Mouse (Mus musculus): Measurements from ENCODE around the gene Prr15.
A peak's percentile ranks its signal among the peaks of the same experiment; 100 is the strongest.

Prr15 gene

DNA sequence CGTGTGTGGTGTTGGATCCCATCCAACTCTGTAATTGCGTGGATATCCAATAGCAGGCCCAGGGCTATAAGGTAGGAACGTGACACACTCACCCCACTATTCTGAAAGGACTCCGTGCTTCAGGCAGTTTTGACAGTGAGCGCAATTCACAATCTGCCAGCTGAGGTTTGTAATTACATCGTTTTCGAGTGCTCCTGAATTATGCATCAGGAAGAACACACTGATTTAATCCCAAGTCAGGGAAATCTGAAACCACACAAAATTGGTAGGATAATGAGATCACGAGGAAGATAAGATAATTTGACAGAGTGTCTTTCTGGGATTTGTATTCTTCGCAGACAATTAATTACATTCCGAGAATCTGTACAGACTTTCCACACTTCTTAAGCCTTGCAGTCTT lies 6.1 kb downstream of the Prr15 start:
- DNase-seq (ENCODE audit: extremely low spot score): no peak

- peak; percentile 11 for DNase-seq (ENCODE audit: extremely low spot score)
Measured at GRCm38 (mm10) chr6:54332203-54332602, 6.6 kb downstream of the Prr15 start.

DNA sequence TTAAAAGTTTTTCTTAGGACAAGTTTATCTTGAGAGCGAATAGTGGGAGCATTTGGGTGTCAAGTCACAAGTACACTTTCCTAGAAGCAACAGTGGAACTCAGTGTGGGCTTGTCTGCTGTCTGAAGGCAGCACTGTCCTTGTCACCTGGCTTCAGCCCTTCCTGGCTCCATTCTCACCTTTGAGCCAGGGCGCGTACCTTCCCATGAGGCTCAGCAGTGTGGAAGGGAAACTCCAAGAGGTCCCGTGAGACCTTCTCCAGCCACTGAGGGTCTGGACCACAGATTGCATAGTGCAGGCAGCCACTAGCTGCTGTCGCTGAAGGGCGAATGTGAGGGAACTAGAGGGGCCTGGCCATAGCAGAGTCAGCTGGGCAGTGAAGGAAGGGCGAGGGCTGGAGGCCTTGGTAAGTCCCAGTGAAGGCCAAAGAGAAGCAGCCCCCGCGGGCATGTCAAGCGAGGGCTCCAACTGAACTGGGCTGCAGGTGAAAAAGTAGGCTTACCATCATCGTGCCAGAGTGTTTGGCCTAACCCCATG lies 7.5 kb downstream of the Prr15 start:
- DNase-seq (ENCODE audit: extremely low spot score): no peak

DNA sequence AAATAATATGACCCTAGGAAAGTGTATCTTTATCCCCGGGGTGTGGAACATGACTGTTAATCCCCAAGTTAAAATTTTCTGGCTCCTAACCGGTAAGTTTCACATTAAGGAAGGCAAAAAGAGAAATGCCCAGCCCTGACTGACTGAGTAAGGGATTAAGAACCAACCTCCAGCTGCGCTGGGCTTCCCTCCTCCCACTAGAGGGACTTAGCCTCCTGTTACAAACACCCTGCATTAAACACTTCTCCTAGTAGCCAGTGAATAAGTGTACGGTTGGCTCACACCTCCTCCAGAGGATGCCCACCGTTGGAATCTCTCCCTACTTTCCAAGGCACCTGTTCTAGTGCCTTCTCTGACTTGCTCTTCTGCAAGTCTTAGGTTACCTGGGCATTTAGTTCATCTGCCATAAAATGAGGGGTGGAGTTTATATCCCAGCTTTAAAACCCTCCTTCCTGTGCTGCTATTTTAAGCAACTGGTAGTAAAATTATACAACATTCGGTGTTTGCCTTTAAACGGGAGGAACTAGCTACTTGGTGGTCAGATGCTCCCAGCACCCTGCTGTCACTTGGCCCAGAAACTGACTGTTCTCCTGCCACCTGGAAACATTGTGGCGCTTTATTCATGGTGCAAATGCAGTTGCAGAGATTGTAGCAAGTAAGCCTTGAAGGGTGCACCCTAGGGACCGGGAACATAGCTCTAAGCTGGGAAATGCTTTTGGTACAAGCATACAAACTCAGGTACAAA lies 8.2 kb downstream of the Prr15 start:
- DNase-seq (ENCODE audit: extremely low spot score): no peak

GRCm38 (mm10) chr6:54337321-54337720 lies 11.7 kb downstream of the Prr15 start:
- no peak for DNase-seq (ENCODE audit: extremely low spot score)

GRCm38 (mm10) chr6:54341133-54341532 lies 15.5 kb downstream of the Prr15 start:
- no peak for DNase-seq (ENCODE audit: extremely low spot score)

DNA sequence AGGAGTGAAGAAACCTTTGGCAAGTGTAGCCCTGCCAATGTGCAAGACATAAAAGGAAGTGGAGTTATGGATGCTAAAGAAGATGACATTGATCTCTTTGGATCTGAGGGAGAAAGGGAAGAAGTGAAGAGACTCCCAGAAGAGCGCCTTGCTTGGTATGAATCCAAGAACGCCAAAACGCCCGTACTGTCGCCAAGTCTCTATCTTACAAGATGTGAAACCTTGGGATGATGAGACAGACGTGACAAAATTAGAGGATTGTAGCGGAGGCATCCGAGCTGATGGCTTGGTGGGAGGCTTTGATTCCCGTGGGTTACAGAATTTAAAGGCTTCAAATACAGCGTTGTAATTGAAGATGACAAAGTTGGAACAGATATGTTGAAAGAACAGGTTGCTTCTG lies 16.6 kb downstream of the Prr15 start:
- no peak for DNase-seq (ENCODE audit: extremely low spot score)

- no peak for DNase-seq (ENCODE audit: extremely low spot score)
Measured at GRCm38 (mm10) chr6:54351860-54352259, 26.2 kb downstream of the Prr15 start.

DNA sequence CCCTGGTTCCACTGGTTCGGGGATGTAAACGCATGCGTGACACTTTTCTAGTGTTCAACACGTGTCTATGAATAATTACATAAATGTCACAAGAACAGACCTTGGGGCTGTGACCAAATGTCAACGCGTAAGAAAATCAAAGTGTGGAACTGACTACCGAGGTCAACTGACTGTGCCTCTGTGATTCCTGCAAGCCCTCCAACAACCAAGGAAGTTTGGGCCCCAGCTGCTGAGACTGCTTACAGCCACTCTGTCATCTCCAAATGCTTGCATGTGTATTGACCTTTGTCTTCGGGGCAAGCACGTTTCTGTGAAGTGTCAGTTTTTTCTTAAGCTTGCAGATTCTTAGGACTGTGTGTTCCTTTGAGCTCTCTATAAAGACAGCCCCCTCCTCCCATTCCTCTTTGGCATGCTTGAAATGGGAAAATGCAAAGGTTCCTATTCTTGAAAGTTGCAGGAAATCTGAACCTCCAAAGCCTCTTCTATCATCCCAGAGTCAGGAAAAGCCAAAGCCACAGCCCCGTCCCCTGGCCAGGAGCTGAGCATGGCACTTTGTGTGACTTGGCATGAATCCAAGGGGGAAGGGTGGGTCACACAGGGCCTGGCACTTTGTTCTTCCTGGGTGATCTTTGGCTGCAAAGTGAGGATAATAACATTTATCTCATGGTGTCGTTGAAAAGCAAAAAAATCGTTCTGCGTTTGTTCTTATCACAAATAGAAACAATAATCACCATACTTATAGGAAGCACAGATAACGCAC lies 27.5 kb downstream of the Prr15 start:
- DNase-seq (ENCODE audit: extremely low spot score): no peak

- no peak for DNase-seq (ENCODE audit: extremely low spot score)
Measured at GRCm38 (mm10) chr6:54353698-54354097, 28.1 kb downstream of the Prr15 start.

DNA sequence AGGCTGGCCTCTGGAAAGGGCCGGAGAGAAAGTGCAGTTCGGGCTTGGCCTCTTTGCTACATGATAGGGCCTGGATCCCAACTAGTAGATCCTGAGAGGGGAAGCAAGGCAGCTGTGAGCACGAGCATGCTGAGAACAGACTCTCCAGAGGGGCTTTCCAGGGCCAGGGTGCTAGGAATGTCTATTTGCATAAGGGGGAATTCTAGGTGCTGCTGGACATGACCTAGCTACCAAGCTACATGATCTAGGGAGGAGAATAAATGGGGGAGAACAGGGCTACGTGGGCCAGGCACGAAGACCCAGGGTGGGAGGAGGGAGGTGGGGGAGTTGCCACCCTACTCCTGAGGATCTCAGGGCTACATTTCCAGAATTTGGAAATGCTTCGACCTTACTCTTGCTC lies 30.0 kb downstream of the Prr15 start:
- DNase-seq (ENCODE audit: extremely low spot score): no peak

- no peak for DNase-seq (ENCODE audit: extremely low spot score)
Measured at GRCm38 (mm10) chr6:54362526-54363324, 37.1 kb downstream of the Prr15 start.

GRCm38 (mm10) chr6:54364406-54365136 lies 38.9 kb downstream of the Prr15 start:
- DNase-seq (ENCODE audit: extremely low spot score): peak; percentile 32

DNA sequence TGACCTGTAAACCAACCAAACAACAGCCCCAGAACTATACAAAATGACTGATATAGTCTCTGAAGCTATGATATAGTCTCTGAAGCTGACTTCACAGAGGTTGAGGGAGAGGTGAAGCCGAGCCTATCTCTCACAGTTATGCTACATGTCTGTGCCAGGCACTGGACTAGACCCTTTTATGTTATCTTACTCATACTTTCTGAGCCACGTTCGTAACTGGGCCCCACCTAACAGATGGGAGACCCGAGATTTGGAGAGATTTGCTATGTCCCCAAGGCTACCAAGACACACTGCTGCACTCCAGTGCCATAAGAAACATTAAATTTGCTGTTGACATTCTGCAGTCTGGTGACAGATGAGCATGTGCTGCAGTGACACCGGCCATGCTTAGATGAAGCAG lies 41.0 kb downstream of the Prr15 start:
- DNase-seq (ENCODE audit: extremely low spot score): no peak

- peak; percentile 72 for DNase-seq (ENCODE audit: extremely low spot score)
Measured at GRCm38 (mm10) chr6:54368071-54368470, 42.4 kb downstream of the Prr15 start.

DNA sequence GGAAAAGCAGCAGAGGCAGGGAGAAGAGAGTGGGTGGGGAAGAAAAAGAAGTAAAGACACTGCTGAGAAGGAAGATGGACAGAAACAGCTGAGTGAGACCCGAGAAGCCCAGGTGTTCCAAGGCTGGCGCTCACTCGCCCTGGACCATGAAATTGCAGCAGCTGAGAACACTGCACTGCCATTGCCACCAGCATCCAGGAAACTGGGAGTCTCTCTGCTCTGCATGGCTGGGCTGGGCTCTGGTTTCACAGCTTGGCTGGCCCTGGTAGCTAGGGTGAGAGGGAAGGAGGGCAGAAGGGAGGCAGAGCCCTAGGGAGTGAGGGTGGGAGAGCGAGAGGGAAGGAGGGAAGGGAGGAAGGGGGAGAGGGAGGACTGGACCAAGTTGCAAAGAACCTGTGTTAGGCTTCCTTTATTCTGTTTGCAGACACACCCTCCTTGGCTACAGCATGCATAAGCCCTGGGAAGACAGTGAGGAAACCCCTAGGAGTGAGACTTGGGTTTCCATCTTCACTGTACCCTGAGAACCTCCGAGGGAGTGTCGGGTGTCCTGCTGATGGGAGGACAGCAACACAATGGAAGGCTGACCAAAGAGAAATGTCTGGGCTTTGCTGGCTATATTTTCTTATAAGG lies 44.4 kb downstream of the Prr15 start:
- DNase-seq (ENCODE audit: extremely low spot score): no peak

DNA sequence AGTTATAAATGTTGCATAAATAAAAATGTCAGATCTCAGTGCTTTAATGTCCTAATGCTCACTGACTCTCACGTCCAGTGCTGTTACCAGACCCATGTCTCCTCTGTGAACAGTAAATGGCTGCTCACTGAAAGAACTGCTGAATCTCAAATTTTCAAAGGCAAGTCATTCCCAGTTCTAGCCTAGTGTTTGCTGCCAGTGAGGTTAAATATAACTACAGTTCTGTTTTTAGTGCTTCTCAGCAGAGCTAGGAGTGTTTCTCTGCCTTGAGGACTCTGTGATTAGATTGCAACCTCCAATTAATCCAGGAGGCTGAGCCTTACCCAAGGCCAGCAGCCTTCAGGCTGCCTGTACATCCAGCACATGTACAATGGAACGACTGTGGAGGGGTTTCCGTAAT lies 46.2 kb downstream of the Prr15 start:
- DNase-seq (ENCODE audit: extremely low spot score): no peak

GRCm38 (mm10) chr6:54379356-54379755 lies 53.7 kb downstream of the Prr15 start:
- no peak for DNase-seq (ENCODE audit: extremely low spot score)
